Mouse (Mus musculus) E14TG2a.4 (cell line): ENCODE results near the gene Nkx2-3.

Source experiments
- CTCF ChIP-seq: conservative IDR thresholded peaks from 2 replicates; pipeline ENCODE4 v1.5.1; 2014; ENCODE audit warnings: low read length
- NANOG ChIP-seq: IDR thresholded peaks from 2 replicates; pipeline ENCODE4 v1.6.1; 2014; ENCODE audit warnings: borderline replicate concordance, low read length, mixed read lengths
- POU5F1 ChIP-seq: IDR thresholded peaks from 2 replicates; pipeline ENCODE4 v1.6.1; 2014; ENCODE audit warnings: low read length, borderline replicate concordance

- TF ChIP-seq CTCF (no peak), NANOG (no peak), POU5F1 (no peak)
These were observed 2.4 kb upstream of the Nkx2-3 start for GRCm38 (mm10) chr19:43609458-43610330.
